Mouse (Mus musculus) midbrain, embryonic 10.5 days (tissue): ENCODE measurements at regions not wholly inside any gene's neighbourhood (a gene's known extent, or its start where the extent isn't known, plus 50 kb on each side); places are given as distances from the start of the nearest gene placed in this dataset.
A peak's percentile ranks its signal among the peaks of the same experiment; 100 is the strongest.

Experiments used
- DNase-seq: peaks from one replicate; pipeline ENCODE4 v3.0.0-alpha.2; 2017; ENCODE audit warnings: low spot score
- H3K27ac ChIP-seq: fragments of 300-500 bp; sonication (generic); replicated peaks from 2 replicates; pipeline ENCODE4 v1.5.1; 2016; ENCODE audit warnings: mild to moderate bottlenecking
- H3K27me3 ChIP-seq: fragments of 300-500 bp; sonication (generic); 2 replicates; pipeline ENCODE4 v1.6.1; 2016; ENCODE audit warnings: low read depth, mild to moderate bottlenecking; ENCODE audit not compliant: poor library complexity, severe bottlenecking
- H3K36me3 ChIP-seq: fragments of 300-500 bp; sonication (generic); 2 replicates; pipeline ENCODE4 v1.6.1; 2016; ENCODE audit warnings: mild to moderate bottlenecking, moderate library complexity
- H3K4me1 ChIP-seq: fragments of 300-500 bp; sonication (generic); 2 replicates; pipeline ENCODE4 v1.6.1; 2016
- H3K4me3 ChIP-seq: fragments of 300-500 bp; sonication (generic); 2 replicates; pipeline ENCODE4 v1.5.1; 2016; ENCODE audit warnings: mild to moderate bottlenecking, moderate library complexity
- H3K9me3 ChIP-seq: fragments of 300-500 bp; sonication (generic); replicated peaks from 2 replicates; pipeline ENCODE4 v1.6.1; 2016; ENCODE audit warnings: mild to moderate bottlenecking
- WGBS: fragments of 180-500 bp; shearing (Covaris S2); methylation state at CpG from one replicate; pipeline ENCODE4 v1.1.7; 2016; 5-methylcytosine and 5-hydroxymethylcytosine counted together

DNA sequence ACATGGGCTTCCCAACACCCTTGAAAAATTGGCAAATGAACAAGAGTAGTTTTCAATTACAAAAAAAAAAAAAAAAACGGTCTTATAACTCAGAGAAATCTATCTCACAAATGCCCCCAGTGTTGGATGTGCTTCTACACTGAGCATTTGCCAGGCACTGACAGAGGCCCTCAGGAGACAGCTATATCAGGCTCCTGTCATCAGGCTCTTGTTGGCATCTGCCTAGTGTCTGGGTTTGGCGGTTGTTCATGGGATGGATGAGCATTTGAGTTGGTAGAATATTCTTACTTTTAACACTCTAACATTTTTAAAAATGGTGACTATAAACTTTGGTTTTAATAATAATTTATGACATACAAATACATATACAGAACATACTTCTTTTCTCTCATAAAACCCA lies 1555.4 kb upstream of the Map3k7 start:
- DNase-seq = no peak
- Histone ChIP-seq H3K27me3 (no peaks in the 10 kb centered on the region), H3K4me1 (no peaks in the 10 kb centered on the region), H3K27ac (no peak overlapping the region), H3K36me3 (no peaks in the 10 kb centered on the region), H3K9me3 (no peaks in the 10 kb centered on the region), H3K4me3 (no peak overlapping the region)
- WGBS = 86% methylated on average over 2 of the region's 2 CpGs

DNA sequence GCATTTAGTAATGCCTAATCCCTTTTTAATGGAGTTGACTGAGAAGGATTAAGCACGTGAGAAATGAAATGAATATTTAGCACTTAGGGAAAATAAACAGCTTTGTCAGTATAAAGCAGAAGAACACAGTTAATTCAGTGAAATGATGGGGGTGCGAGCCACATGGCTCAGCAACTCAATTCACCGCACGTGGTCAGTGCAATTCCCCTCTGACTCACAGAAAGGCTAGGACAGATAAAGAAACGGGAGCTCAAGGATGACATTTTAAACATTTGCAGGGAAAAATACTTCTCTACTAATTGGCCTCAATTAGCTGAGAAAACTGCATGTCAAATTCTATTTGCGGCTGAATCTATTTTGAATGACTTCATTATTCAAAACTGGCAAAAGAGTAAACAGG lies 1516.3 kb upstream of the Map3k7 start:
- H3K27me3 ChIP-seq = no peaks in the 10 kb centered on the region
- H3K4me1 ChIP-seq = no peaks in the 10 kb centered on the region
- no peak overlapping the region for H3K27ac ChIP-seq
- H3K9me3 ChIP-seq = no peaks in the 10 kb centered on the region
- no peaks in the 10 kb centered on the region for H3K36me3 ChIP-seq
- H3K4me3 ChIP-seq = no peak overlapping the region
- no peak for DNase-seq
- WGBS = 74% methylated on average over 6 of the region's 6 CpGs

DNA sequence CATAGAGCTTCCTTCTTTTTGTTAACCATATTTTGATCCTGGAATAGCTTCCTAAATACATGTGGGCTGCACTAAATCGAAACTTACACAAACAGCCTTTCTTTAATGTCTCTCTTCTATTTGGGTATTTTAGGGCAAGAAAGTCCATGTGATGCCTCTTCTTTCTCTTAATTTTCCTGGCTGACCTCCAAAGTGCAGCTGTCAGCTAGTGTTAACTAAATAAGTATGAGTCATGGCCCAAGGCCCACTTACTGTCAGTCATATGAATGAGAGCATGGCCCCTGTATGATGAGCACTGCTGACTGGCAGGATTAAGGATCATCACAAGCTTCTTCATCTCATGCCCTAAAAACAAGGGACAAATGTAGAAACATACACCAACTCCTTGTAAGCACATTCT lies 1513.5 kb upstream of the Map3k7 start:
- no peak for DNase-seq
- Histone ChIP-seq H3K27me3 (no peaks in the 10 kb centered on the region), H3K4me3 (no peak overlapping the region), H3K27ac (no peak overlapping the region), H3K4me1 (no peaks in the 10 kb centered on the region), H3K9me3 (no peaks in the 10 kb centered on the region), H3K36me3 (no peaks in the 10 kb centered on the region)
- WGBS = 90% methylated on average over 1 of the region's 1 CpGs

DNA sequence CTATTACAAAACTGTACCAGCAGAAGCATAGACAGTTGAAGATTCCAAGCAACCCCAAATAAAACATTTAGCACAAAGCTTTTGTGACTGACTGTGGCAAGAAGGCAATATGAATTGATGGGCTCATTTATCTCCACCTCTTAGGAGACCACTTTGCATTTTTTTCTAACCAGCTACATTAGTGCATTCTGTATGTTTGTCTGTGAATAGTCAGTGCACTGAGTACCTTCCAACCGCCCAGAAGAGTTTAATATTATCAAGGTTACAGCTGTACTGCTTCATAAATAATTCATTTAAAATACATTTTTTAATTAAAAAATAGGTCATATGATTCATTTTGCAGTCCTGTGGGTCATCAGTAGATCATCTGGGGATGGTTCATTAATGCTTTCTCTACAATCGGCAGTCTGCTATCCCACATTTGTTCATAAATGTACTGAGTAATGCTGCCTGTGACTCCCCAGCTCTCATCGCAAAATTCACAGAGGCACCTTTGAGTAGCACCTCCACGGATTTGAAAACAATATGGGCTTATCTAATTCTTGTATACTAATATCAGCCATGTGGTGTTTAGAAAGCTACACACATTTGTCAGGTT lies 1496.5 kb upstream of the Map3k7 start:
- H3K27ac ChIP-seq = no peak overlapping the region
- no peak for DNase-seq
- H3K9me3 ChIP-seq = no peaks in the 10 kb centered on the region
- no peaks in the 10 kb centered on the region for H3K4me1 ChIP-seq
- H3K4me3 ChIP-seq = no peak overlapping the region
- WGBS = 87% methylated on average over 4 of the region's 4 CpGs
- H3K27me3 ChIP-seq = no peaks in the 10 kb centered on the region
- H3K36me3 ChIP-seq = no peaks in the 10 kb centered on the region

DNA sequence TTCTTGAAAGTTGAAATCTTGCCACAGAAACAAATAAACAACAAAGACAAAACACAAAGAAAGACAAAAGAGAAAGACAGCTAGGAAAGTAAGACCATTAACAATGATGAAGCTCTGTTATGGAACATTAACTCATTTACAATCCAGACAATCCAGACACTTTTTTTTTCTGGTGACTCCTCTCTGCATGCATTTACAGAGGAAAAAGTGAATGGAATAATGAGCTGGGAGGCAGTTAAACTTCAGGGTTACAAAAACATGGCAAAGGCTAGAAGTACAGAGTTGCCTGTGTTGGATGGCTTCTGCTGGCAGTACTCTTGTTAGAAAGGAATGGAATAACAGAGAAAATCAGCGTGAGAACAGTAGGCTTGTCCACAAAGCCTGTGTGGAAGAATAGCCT lies 1487.3 kb upstream of the Map3k7 start:
- 21% methylated on average over 1 of the region's 1 CpGs for WGBS
- no peak overlapping the region for H3K4me3 ChIP-seq
- no peak overlapping the region for H3K27ac ChIP-seq
- H3K4me1 ChIP-seq = 0 out of 2 replicates have a peak, but pooled peaks cover 5% of the 10 kb centered on the region
- no peaks in the 10 kb centered on the region for H3K36me3 ChIP-seq
- no peaks in the 10 kb centered on the region for H3K27me3 ChIP-seq
- no peaks in the 10 kb centered on the region for H3K9me3 ChIP-seq
- DNase-seq = no peak

DNA sequence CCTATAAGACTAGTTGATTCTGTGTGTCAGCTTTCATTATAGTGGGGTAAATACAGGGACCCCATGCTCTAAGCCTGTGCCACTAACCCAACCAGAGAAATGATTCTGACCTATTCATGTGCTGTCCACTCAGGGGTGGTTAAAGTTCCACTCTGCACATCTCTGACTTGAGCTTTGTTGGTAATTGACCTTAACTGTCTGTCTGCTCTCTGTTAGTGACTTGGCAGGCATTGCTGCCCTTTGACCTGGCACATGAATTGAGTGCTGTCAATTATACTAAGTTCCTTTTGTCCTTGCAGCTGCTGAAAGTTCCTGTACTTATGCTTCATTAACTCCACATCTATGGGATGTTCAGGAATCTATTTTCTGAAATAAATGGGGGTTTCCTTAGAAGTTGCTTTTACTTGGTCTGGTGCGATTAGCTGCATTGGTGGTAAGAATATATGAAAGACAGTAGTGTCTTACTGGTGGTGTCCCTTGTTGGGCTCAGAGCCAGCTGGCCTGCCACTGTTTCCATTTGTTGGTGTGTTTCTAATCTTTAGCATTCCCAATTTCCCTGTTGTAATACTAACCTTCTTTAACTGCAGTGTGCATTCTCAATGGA lies 1463.7 kb upstream of the Map3k7 start:
- H3K27me3 ChIP-seq = no peaks in the 10 kb centered on the region
- H3K27ac ChIP-seq = no peak overlapping the region
- DNase-seq = peak; percentile 18
- H3K4me3 ChIP-seq = no peak overlapping the region
- H3K4me1 ChIP-seq = peaks cover 10% of the 10 kb centered on the region
- no peaks in the 10 kb centered on the region for H3K36me3 ChIP-seq
- 21% methylated on average over 1 of the region's 1 CpGs for WGBS
- no peaks in the 10 kb centered on the region for H3K9me3 ChIP-seq
